Mouse (Mus musculus): ENCODE data around the gene Klf2.

GRCm38 (mm10) chr8:72330806-72331516 is 12.1 kb downstream of the Klf2 start:
- no peak for TF ChIP-seq GATA1 (IDR thresholded peaks at IDR 0.05; ENCODE audit: low read length)
- TF ChIP-seq TAL1 (IDR thresholded peaks at IDR 0.05; ENCODE audit: low read length) = no peak

Measured in erythroblast, embryonic 14.5 days (primary cell).